Mouse (Mus musculus): ENCODE data around the gene Sh3bgrl2. TPM values are rescaled to one million over a fixed set of nuclear protein-coding genes. Genes with fewer than 3 reads are reported as not detected.

Sh3bgrl2 gene
- total RNA-seq, 1 experiment: 13.3 TPM

- peaks cover 0 to 7% of the 10 kb centered on the region in 2 experiments; a peak in 1 of 4 replicates for H3K4me1 ChIP-seq (ENCODE audit: control insufficient read depth in 2 of 2, insufficient read depth in 2 of 2, low read length in 2 of 2, poor library complexity in 1 of 2)
- in situ Hi-C loops (cut with MboI; ENCODE audit: low sequenced_read_pairs in 2 of 2, unreplicated experiment in 2 of 2): no loop called here
- TF ChIP-seq MAFK (IDR thresholded peaks at IDR 0.05; ENCODE audit: insufficient read depth, low read depth, low read length): no peak
- TF ChIP-seq ZC3H11A (IDR thresholded peaks at IDR 0.05; ENCODE audit: borderline replicate concordance, low read depth, low read length): no peak
- TF ChIP-seq CHD2 (IDR thresholded peaks at IDR 0.05; ENCODE audit: low read depth, low read length): no peak
- TF ChIP-seq ZNF384 (IDR thresholded peaks at IDR 0.05; ENCODE audit: low read depth, low read length): no peak
These were observed 24.7 kb downstream of the Sh3bgrl2 start for GRCm38 (mm10) chr9:83572870-83573269.

GRCm38 (mm10) chr9:83573588-83573987, 25.5 kb downstream of the Sh3bgrl2 start:
- Histone ChIP-seq H3K36me3 (ENCODE audit: control insufficient read depth, insufficient read depth, low read length, poor library complexity, severe bottlenecking) (no peaks in the 10 kb centered on the region; the same call in none of the 2 replicates), H3K27ac (ENCODE audit: insufficient read depth, low read depth, low read length, poor library complexity, severe bottlenecking) (no peak overlapping the region; the same call in 1 of the 2 replicates), H3K4me1 (ENCODE audit: control insufficient read depth in 2 of 2, insufficient read depth in 2 of 2, low read length in 2 of 2, poor library complexity in 1 of 2) (peaks cover 0 to 7% of the 10 kb centered on the region in 2 experiments; a peak in 1 of 4 replicates), H3K9me3 (ENCODE audit: control insufficient read depth, insufficient read depth, low read depth, low read length) (no peaks in the 10 kb centered on the region), H3K9ac (ENCODE audit: insufficient read depth, low read depth, low read length, poor library complexity, severe bottlenecking) (no peak overlapping the region), H3K4me3 (ENCODE audit: insufficient read depth in 1 of 2, low read depth in 1 of 2, low read length in 2 of 2, poor library complexity in 1 of 2, severe bottlenecking in 1 of 2) (no peak overlapping the region)
- TF ChIP-seq ZNF384 (IDR thresholded peaks at IDR 0.05; ENCODE audit: low read depth, low read length): no peak
- no peak for TF ChIP-seq CHD2 (IDR thresholded peaks at IDR 0.05; ENCODE audit: low read depth, low read length)
- TF ChIP-seq MAFK (IDR thresholded peaks at IDR 0.05; ENCODE audit: insufficient read depth, low read depth, low read length): no peak
- TF ChIP-seq ZC3H11A (IDR thresholded peaks at IDR 0.05; ENCODE audit: borderline replicate concordance, low read depth, low read length): no peak
- no peak for TF ChIP-seq HCFC1 (IDR thresholded peaks at IDR 0.05; ENCODE audit: borderline replicate concordance, insufficient read depth, low read length)
- in situ Hi-C loops (cut with MboI; ENCODE audit: low sequenced_read_pairs in 2 of 2, unreplicated experiment in 2 of 2): no loop called here
- DNase-seq (ENCODE audit: low read depth, low spot score): no peak

More at GRCm38 (mm10) chr9:83572870-83573269, 24.7 kb downstream of the Sh3bgrl2 start:
- no peak overlapping the region for H3K27ac ChIP-seq (ENCODE audit: insufficient read depth, low read depth, low read length, poor library complexity, severe bottlenecking)
- H3K9ac ChIP-seq (ENCODE audit: insufficient read depth, low read depth, low read length, poor library complexity, severe bottlenecking): no peak overlapping the region
- H3K9me3 ChIP-seq (ENCODE audit: control insufficient read depth, insufficient read depth, low read depth, low read length): no peaks in the 10 kb centered on the region
- no peak overlapping the region for H3K4me3 ChIP-seq (ENCODE audit: insufficient read depth in 1 of 2, low read depth in 1 of 2, low read length in 2 of 2, poor library complexity in 1 of 2, severe bottlenecking in 1 of 2)
- DNase-seq (ENCODE audit: low read depth, low spot score): no peak
- no peaks in the 10 kb centered on the region; the same call in none of the 2 replicates for H3K36me3 ChIP-seq (ENCODE audit: control insufficient read depth, insufficient read depth, low read length, poor library complexity, severe bottlenecking)

- peaks cover 2% of the 10 kb centered on the region for H3K36me3 ChIP-seq (ENCODE audit: control insufficient read depth, insufficient read depth, low read length, poor library complexity, severe bottlenecking)
- no peak for DNase-seq (ENCODE audit: low read depth, low spot score)
- no peak overlapping the region for H3K4me3 ChIP-seq (ENCODE audit: insufficient read depth in 1 of 2, low read depth in 1 of 2, low read length in 2 of 2, poor library complexity in 1 of 2, severe bottlenecking in 1 of 2)
- in situ Hi-C loops (cut with MboI; ENCODE audit: low sequenced_read_pairs in 2 of 2, unreplicated experiment in 2 of 2): no loop called here
- no peak overlapping the region for H3K27ac ChIP-seq (ENCODE audit: insufficient read depth, low read depth, low read length, poor library complexity, severe bottlenecking)
- no peak for TF ChIP-seq HCFC1 (IDR thresholded peaks at IDR 0.05; ENCODE audit: borderline replicate concordance, insufficient read depth, low read length)
- TF ChIP-seq ZC3H11A (IDR thresholded peaks at IDR 0.05; ENCODE audit: borderline replicate concordance, low read depth, low read length): no peak
- TF ChIP-seq ZNF384 (IDR thresholded peaks at IDR 0.05; ENCODE audit: low read depth, low read length): no peak
- TF ChIP-seq CHD2 (IDR thresholded peaks at IDR 0.05; ENCODE audit: low read depth, low read length): no peak
- no peak for TF ChIP-seq MAFK (IDR thresholded peaks at IDR 0.05; ENCODE audit: insufficient read depth, low read depth, low read length)
- H3K4me1 ChIP-seq (ENCODE audit: control insufficient read depth in 2 of 2, insufficient read depth in 2 of 2, low read length in 2 of 2, poor library complexity in 1 of 2): peaks cover 0 to 7% of the 10 kb centered on the region in 2 experiments; a peak in 1 of 4 replicates
- H3K9ac ChIP-seq (ENCODE audit: insufficient read depth, low read depth, low read length, poor library complexity, severe bottlenecking): no peak overlapping the region
- H3K9me3 ChIP-seq (ENCODE audit: control insufficient read depth, insufficient read depth, low read depth, low read length): no peaks in the 10 kb centered on the region
These were observed 27.3 kb downstream of the Sh3bgrl2 start for GRCm38 (mm10) chr9:83575403-83575802.

- DNase-seq (ENCODE audit: low read depth, low spot score): no peak
These were observed 28.0 kb downstream of the Sh3bgrl2 start for GRCm38 (mm10) chr9:83576018-83576688.

More at GRCm38 (mm10) chr9:83576018-83576688, 28.0 kb downstream of the Sh3bgrl2 start:
- TF ChIP-seq CHD2 (IDR thresholded peaks at IDR 0.05; ENCODE audit: low read depth, low read length): no peak
- TF ChIP-seq MAFK (IDR thresholded peaks at IDR 0.05; ENCODE audit: insufficient read depth, low read depth, low read length): no peak
- no peak for TF ChIP-seq ZNF384 (IDR thresholded peaks at IDR 0.05; ENCODE audit: low read depth, low read length)
- no peak for TF ChIP-seq HCFC1 (IDR thresholded peaks at IDR 0.05; ENCODE audit: borderline replicate concordance, insufficient read depth, low read length)
- TF ChIP-seq ZC3H11A (IDR thresholded peaks at IDR 0.05; ENCODE audit: borderline replicate concordance, low read depth, low read length): no peak
- H3K9ac ChIP-seq (ENCODE audit: insufficient read depth, low read depth, low read length, poor library complexity, severe bottlenecking): no peak overlapping the region
- no peak overlapping the region for H3K27ac ChIP-seq (ENCODE audit: insufficient read depth, low read depth, low read length, poor library complexity, severe bottlenecking)
- in situ Hi-C loops (cut with MboI; ENCODE audit: low sequenced_read_pairs in 2 of 2, unreplicated experiment in 2 of 2): no loop called here
- H3K4me3 ChIP-seq (ENCODE audit: insufficient read depth in 1 of 2, low read depth in 1 of 2, low read length in 2 of 2, poor library complexity in 1 of 2, severe bottlenecking in 1 of 2): no peak overlapping the region
- H3K9me3 ChIP-seq (ENCODE audit: control insufficient read depth, insufficient read depth, low read depth, low read length): no peaks in the 10 kb centered on the region
- peaks cover 2% of the 10 kb centered on the region for H3K36me3 ChIP-seq (ENCODE audit: control insufficient read depth, insufficient read depth, low read length, poor library complexity, severe bottlenecking)
- peaks cover 0 to 5% of the 10 kb centered on the region in 2 experiments; a peak in 1 of 4 replicates for H3K4me1 ChIP-seq (ENCODE audit: control insufficient read depth in 2 of 2, insufficient read depth in 2 of 2, low read length in 2 of 2, poor library complexity in 1 of 2)
